Mouse (Mus musculus): ENCODE data around the gene Calm1.
"Not testable (repeated sequence)": the region's sequence is repeated elsewhere in the genome, so short reads cannot be mapped to it uniquely, and the experiment has no call there.

Gene Calm1

DNA sequence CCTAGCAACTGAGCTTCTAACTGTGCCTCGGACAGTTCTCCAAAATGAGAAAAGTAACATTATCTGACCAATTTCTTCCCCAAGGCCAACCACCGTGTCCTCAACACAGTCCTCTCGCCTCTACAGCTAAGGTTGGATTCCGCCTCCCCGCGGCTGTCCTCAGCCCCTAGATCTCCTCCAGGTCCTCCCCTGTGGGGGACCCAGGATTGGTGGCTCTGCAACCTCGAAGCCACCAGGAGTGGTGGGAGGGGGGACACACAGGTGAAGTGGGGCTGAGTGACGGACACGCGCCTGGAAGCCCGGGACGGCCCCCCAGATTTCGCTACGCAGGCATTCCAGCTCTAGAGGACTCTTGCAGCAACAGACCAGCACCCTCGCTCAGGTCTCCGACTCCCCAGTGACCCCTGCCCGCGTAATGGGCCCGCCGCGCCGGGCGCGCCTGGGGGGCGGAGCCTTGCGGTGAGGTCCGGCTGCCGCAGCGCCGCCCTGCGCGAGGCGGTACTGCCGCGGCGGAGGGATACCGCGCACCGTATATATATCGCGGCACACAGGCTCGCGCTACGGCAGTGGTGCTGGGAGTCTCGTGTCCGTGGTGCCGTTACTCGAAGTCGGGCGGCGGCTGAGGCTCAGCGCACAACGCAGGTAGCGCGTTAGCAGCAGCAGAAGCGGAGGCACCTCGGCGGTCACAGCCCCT is at the start of gene Calm1:
Calm1 (plus strand) TSS at position 469 of the 694 bp plus-strand sequence.
- DNase-seq (ENCODE audit: low spot score) = peak; percentile 95

GRCm38 (mm10) chr12:100152466-100152865 is 46.8 kb upstream of the Calm1 start:
- no peak for DNase-seq (ENCODE audit: low spot score)

- peak; percentile 78 for DNase-seq (ENCODE audit: low spot score)
These were observed 39.8 kb upstream of the Calm1 start, which contains the start of gene Nrde2 for GRCm38 (mm10) chr12:100159261-100159975. Nrde2 (minus strand) TSS chr12:100159653.

- no peak for DNase-seq (ENCODE audit: low spot score)
These were observed 34.2 kb upstream of the Calm1 start for GRCm38 (mm10) chr12:100164991-100165500.

- peak; percentile 31 for DNase-seq (ENCODE audit: low spot score)
These were observed 33.1 kb upstream of the Calm1 start for GRCm38 (mm10) chr12:100166177-100166576.

DNA sequence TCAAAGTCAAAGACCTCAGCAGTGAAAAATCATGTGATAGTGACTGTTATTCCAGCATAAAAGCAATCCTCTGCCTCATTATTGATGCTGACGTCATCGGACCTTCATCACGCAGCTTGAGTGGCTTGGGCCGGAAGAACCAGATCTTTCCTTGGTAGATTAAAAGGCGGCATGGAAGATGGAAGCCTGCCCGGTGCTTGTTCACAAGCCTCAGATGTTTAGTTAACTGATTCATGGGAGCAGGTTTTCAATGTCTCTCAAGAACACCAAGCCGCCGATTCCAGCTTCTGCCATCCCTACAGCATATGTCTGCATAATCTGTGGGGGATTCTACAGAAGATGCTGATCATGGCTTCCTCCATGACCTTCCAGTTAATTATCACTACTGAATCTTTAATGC is 32.3 kb upstream of the Calm1 start:
- no peak for DNase-seq (ENCODE audit: low spot score)

GRCm38 (mm10) chr12:100167502-100167901 is 31.7 kb upstream of the Calm1 start:
- DNase-seq (ENCODE audit: low spot score) = no peak

- no peak for DNase-seq (ENCODE audit: low spot score)
These were observed 31.0 kb upstream of the Calm1 start for GRCm38 (mm10) chr12:100167931-100168871.

DNA sequence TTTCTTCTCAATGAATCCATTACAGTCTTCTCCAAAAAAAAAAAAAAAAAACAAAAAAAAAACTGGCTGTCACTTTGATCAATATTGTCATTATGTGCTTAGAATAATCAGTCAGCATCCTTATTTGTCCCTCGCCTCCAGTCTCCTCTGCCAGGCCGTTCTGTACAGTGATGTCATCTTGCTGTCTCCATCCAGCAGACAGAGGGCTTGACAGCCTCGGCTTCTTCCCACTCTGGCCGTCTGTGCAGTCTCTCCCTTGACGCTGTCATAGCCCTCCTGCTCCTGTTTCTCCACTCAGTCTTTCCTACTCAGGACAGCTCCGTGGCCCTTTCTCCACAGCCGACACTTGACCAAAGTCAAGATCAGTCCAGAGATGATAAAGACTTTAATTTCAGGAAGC is 26.8 kb upstream of the Calm1 start:
- no peak for DNase-seq (ENCODE audit: low spot score)

GRCm38 (mm10) chr12:100176469-100177056 is 22.7 kb upstream of the Calm1 start:
- DNase-seq (ENCODE audit: low spot score) = no peak

DNA sequence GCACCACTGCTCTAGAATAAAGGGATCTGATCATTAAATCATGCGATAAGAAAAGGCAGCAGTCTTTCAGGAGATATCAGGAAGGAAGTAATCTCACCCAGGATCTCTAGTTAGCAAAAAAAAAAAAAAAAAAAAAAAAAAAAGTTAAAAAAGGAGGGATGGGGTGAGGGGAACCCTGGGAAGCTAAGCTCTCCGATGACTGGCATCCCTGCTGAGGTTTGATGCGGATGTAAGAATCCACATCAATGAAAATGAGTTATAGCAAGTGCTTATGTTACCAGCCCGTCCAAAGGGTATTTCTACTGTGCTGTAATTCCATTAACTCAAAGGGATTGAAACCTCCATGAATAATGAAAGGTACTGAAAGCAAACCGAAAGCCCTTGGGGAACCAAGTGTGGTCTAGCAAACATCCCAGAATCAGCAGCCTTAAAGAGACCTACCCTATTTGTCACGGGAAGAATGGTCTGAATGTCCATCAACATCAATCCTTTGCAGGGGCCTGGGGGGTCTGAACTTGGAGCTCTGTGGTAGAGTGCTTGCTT is 20.3 kb upstream of the Calm1 start:
- DNase-seq (ENCODE audit: low spot score) = no peak

GRCm38 (mm10) chr12:100180802-100181201 is 18.4 kb upstream of the Calm1 start:
- DNase-seq (ENCODE audit: low spot score) = no peak

DNA sequence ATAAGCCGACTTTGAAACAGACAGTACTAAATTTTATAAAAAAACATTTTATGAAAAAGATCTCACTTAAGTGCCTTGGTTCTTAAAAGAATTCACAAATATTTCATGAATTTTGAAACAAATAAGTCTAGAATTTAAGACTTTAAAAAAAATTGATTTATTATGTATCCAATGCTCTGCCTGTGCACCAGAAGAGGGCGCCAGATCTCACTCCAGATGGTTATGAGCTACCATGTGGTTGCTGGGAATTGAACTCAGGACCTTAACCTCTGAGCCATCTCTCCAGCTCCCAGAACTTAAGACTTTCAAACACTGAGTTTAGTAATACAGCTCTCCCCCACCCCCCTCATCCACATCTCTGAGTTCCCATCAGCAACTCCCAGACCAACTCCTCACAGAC is 16.6 kb upstream of the Calm1 start:
- no peak for DNase-seq (ENCODE audit: low spot score)

DNA sequence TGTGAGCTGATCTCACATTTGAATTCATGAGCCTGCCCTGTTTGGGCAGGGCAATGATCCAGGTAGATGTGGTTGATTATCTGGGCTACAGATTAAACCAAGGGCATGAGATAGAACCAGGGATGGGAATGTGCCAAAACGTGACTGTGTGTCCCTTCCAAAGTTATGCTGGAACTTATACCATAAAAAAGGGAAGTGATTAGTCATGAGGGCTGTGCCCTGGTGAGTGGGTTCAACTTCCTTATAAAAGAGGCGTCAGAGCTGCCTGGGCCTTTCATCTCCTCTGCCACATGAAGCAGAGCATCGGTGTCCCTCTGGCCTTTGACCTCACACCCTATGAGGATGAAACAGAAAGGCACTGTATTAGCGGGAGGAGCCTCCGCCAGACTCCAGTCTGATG is 15.3 kb upstream of the Calm1 start:
- no peak for DNase-seq (ENCODE audit: low spot score)

DNA sequence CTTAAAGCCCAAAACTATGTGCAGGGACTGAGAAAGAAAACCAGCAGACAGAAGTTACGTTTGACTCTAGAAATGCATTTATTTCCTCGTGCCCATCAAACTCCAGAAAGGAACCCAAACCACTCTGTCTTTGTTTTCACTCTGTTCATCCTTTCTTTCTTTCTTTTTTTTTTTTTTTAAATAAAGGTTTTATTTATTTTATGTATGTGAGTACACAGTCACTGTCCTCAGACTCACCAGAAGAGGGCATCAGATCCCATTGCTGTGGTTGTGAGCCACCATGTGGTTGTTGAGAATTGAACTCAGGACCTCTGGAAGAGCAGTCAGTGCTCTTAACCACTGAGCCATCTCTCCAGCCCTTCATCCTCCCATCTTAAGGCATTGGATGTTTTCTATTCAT is 14.3 kb upstream of the Calm1 start:
- DNase-seq (ENCODE audit: low spot score) = not testable (repeated sequence)

DNA sequence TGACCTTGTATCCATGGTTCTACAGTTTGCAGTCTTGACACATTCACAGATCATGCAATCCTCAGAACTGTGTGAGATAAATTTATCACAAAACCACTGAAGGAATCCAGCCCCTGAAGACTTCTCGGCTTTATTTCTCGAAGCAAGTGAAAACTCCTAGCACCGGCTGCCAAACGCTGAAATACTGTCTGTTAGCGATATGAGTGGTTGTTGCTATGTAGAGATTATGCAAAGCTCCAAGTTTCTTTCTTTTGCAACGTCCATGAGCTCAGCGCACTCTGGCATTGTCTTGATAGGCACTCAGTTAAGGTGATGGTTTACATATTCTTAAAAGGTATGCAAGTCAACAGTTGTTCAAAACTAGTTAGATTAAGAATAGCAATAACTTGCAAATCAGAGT is 13.3 kb upstream of the Calm1 start:
- DNase-seq (ENCODE audit: low spot score) = no peak

GRCm38 (mm10) chr12:100186376-100186775 is 12.9 kb upstream of the Calm1 start:
- no peak for DNase-seq (ENCODE audit: low spot score)

DNA sequence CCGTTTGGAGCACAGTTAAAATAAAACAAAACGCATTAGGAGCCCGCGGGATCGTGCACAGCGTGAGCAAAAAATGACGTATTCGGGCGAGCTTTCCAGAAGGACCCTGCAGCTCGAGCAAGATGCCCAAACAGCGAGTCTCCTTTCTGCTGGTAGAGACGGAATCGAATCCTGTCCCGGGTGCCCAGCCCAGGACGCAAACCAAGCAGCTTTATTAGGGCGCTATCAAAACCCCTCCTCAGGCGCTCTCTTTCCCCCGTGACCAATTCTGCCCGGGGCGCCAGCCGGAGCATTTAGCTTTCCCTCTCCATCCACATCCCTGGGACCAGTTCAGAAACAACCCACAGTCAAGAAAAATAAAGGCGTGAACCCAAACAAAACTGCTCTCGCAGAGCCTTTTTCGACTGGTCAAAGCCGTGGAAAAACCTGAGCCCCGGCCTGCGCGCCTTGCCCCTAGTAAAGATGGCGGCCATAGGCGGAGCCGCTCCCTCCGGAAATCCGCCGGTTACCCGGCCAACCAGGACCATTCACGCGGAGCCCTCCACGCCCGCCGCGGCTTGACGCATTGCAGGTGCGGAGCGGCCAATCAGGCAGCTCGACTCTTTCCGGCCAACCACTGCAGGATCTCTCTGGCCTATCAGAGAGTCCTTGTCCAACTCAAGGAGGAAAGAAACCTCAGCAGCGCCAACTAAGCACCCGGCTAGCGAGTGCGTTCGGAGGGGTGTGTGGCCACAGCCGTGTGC is 12.1 kb upstream of the Calm1 start:
- peak; percentile 96 for DNase-seq (ENCODE audit: low spot score)

DNA sequence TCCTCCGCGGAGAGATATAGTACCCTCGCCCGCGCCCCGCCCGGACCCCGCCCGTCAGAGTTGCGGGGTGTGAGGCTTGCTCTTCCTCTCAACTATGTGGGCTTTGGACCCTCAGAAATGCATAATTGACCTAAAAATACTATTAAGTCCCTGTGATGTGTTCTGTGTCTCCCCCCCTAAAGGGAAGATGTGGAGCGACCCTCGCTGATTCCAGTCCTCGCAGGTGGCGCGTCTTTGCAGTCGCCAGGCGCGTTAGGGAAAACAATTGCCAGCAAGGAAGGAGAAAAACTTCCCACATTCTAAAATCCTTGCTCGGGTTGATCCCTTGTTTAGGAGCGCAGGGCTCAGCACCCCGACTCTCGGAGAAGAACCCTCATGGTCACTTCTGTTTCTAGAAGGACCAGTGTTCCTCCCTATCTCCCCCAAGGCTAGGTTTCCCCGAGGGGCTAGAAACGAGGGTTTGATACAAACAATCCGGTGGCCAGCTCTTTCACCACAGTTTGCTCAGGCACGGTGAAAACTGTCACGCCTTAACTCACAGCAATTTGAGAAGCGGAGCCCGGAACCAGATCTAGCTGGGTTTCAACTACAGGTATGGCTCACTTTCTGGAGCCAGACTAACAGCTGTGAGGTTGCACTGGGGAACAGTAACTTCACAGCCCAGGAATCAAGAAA is 11.3 kb upstream of the Calm1 start:
- DNase-seq (ENCODE audit: low spot score) = peak; percentile 31

DNA sequence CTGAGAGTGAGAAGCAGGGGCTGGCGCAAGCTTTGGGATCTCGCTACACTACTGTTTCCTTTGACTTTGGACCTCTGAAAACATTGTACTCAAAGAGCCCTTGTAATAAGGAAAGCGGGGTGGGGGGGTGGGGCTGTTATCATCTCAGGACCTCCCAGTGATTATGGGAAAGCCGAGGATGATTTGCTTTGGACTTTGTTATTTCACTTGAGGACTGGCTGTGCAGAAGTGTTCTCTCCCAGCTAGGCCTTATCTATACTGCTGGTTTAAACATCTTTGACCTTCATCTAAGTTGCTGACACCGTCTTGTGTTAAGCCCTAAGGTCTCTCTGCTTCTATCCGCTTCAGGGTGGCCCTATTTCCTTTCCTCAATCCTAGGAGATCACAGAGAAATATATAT is 8.4 kb upstream of the Calm1 start:
- no peak for DNase-seq (ENCODE audit: low spot score)
